Mouse (Mus musculus) embryo, embryonic 10 days (tissue): ENCODE results near the gene Oas1h.
A peak's percentile ranks its signal among the peaks of the same experiment; 100 is the strongest.
"Not testable (repeated sequence)": the region's sequence is repeated elsewhere in the genome, so short reads cannot be mapped to it uniquely, and the experiment has no call there.

Experiments used
- DNase-seq: peaks from one replicate; pipeline ENCODE4 v3.0.0-alpha.2; 2015; ENCODE audit warnings: low spot score

The Oas1h gene

DNA sequence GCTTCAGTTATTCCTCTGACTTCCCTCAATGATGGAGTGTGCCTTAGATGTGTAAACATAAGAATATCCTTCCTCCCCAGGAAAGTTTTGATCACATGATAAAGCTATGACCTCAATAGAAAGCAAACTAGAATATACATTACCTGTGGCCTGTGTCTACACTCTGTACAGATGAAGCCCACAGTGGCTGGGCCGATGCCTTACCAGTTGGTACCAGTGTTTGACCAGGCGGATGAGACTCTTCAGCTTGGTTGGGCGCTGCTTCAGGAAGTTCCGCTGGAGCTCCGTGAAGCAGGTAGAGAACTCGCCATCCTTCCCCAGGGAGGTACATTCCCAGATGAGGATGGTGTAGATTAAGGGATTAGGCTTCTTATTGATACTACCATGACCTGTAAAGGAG is 20.5 kb downstream of the Oas1h start:
- DNase-seq: not testable (repeated sequence)

DNA sequence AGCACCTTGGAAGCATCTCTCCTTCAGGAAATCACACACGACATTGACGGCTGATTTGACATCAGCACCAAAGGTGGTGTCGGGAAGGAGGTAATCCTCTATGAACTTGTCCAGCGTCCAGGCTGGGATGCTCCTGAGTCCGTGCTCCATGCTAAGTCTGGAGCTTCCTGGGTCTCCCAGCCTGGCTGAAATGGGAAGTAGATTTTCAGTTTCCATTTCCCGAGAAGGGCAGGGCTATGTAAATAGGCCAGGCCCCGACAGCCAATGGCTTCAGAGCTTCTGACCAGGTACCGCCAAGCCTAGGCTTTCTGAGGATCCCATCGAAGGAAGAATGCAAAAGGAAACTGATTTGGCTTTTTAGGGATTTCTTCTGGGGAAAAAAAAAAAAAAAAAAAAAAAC is 26.2 kb downstream of the Oas1h start, which contains the start of gene Oas1g:
Gene Oas1g (minus strand): TSS at position 201 of the 400 bp plus-strand sequence.
- DNase-seq: not testable (repeated sequence)

DNA sequence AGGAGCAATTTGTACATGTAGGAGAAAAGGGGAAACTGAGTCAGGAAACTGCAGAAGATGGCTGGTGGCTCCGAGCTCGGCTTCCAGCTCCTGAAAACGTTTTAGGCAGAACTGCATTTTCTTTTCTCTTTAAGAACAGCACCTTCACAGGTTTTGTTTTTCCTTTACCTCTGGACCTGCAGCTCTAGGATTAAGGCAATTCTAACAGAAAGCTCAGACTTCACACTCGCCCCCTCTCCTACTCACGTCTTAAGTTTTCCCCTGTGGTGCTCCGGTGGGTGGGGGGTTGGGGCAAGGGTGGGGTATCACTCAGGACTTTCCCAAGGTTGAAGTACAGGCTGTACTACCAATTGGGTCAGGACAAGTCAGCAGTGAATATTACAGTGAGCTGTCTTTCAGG is 26.6 kb downstream of the Oas1h start:
- DNase-seq: no peak

DNA sequence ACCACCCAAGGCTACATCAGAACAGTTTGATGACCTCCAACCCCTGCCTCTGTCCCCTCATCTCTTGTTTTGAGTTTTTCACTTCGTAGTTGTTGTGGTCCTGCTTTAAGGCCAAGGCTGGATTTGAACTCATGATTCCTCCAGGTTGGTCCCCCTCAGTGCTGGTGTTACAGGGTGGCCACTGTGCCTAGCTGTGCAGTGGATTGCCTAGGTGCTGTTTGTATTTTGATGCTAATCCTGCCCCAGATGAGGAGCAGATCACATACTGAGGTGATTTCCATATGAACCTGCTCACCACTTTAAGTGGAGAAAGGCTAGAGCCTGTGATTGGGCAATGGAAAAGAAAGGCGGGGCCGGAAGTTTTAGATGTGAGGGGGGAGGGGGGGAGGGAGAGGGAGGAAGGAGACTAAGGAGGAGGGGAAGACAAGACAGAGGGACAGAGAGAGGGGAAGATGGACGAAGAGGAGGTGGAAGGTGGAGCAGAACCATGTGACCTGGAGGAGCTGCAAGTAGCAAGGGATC is 27.1 kb downstream of the Oas1h start:
- not testable (repeated sequence) for DNase-seq

DNA sequence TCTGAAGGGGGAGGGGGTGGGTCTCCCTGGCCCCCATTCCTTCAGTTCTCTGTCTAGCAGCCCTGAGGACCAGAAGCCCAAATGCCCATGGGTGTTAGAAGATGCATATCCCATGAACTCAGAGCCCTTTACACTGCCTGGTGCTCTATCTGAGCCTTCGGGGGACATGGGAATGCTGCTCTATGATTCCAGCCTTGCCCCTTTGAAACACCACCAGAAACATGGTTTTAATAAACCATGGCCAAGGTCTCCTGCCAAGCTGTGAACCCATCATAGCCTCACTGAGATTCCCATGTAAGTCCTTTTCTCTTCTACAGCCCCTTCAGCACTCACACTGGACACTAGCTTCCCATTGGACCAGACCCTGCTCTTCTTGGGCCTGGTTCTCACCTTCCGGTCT is 28.8 kb downstream of the Oas1h start:
- DNase-seq: no peak

DNA sequence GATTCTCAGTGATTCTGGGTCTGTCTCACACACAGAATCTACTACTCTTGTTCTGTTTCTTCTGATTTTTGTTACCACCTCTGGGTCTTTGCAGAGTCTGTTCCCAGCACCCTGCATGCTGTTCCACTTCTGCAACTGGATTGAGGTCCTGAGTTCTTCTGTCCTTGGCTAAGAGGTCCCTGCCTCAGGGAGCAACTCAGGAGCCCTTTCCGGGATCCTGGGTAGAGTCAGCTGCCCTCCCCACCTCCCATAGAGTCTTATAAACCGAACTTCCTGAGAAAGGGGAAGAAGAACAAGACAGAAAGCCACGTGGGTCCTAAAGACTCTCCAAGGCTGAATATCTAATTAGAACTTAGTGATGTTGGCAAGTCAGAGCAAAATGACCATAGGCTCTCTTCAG is 29.8 kb downstream of the Oas1h start:
- DNase-seq: no peak

DNA sequence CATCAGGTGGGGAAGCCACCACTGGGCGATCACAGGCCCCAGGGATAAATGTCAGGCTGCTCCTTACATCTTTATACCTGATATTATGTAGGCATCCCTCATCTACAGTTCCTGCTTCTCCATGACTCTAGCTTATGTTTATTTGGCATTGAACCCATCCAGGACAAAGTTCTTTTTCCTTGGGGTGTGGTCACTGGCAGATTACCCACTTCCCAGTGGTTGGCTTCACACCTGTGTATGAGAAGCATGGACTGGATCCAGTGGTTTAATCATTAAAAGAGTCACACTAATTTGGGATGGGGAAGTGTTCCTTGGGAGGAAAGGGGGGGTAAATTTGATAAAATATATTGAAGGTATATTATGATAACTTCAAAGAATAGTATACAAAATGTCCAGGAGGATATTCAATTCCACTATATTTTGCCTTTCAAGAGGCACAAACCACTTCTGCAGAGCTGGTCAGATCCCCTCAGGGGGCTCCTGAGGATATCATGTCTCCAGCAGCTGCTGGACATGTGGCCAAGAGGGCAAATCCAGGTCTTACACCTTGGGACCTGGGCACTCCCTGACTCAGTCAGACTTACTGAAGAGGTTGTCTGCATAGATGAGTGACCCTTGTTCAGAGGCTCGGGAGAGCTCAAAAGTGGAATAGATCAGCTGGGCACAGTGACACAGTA is 30.5 kb downstream of the Oas1h start:
- DNase-seq: not testable (repeated sequence)

DNA sequence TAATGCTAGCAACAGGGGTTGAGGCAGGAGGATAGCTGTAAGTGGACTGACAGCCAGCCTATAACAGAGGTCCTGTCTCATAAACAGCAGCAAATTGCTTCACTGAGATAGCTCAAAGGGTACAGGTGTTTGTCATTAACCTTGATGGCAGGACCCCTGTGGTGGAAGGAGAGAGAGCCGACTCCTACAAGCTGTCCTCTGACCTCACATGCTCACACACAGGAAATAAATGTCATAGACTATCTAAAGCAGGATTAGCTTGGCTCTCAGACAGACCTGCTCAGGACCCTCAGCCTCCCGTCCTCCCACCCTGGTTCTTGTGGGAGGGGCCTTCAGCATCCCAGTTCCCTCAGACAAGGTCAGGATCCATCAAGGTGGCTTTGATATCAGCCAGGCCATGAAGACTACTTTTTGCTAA is 31.0 kb downstream of the Oas1h start:
- DNase-seq: peak; percentile 12

DNA sequence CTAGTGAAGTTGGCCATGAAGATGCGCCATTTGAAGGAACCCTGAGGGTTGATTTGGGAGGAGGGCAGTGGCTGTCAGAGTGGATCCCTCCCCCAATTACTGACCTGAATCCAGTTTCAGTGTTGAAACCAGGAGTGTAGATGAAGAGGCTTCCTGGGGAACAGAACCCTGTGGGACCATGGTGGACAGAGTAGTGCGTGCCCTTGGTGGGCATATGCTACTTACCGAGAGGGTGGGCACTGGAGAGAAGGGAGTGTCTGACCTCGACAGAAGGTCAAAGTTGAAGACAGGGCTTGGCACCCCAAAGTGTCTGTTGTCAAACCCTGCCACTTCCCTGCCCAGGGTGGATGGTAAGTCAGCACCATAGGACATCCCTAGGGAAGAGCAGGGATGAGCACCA is 32.6 kb downstream of the Oas1h start:
- DNase-seq: not testable (repeated sequence)

DNA sequence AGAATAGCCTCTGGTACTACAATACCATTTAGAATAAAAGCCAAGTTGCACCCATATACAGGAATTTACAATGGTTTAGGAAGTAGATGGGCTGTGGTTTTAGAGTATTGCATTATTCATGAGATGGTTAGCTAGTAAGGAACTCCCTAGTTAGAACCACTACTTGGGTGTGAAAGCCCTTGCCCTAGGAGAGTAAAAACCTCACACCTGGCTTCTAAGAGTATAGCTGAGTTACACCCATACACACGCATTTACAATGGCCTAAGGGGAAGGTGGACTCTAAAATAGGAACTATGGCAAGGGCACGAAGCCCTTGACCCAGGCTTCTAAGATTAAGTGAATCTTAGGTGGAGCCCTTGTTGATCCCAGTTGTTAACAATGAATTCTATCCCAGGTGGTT is 33.5 kb downstream of the Oas1h start:
- not testable (repeated sequence) for DNase-seq

DNA sequence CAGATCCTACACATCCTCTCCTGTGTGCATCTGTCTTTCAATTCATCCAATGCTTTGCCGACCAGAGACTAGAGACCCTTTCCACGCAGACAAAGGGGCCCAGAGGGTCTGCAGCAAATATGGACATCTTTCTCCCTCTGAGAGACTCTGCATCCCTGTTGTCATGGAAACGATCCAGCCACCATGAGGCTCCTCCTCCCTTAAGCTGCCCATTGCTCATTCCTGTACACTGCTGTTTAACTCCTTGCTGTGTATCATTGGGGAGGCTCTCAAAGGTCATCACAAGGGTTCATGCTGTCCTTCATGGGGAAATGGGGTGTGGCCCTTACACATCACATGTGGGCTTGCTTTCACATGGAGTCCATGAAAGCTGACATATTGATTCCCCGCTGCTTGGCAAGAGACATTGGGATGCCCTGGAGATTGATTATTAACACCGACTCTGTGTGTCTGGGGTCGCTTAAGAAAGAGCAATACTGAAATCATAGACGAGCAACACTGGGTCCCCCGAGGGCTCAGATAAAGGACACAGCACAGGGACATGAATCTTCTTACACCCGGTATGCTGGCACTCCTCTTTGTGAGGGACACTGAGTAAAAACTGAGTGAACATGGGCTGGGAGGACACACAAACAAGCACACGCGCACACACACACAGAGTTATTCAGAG is 34.1 kb downstream of the Oas1h start:
- DNase-seq: no peak

DNA sequence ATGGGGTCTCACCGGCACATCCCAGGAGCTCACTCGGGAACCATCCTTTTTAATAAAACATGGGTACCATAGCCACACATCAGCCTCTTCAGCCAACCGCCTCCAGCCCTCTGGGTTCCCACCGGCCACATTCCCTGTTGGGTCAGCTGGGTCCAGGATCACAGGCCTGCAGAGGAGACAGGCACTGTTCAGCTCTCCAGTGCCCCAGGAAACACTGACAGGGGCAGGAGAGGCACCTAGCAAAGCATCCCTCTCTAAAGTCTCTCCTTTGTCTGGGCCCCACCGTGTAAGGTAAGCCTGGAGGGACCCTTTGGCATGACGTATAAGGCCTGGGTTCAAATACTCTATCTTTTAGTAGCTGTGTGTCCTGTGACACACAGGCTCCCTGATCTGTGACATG is 37.1 kb downstream of the Oas1h start:
- DNase-seq: no peak

DNA sequence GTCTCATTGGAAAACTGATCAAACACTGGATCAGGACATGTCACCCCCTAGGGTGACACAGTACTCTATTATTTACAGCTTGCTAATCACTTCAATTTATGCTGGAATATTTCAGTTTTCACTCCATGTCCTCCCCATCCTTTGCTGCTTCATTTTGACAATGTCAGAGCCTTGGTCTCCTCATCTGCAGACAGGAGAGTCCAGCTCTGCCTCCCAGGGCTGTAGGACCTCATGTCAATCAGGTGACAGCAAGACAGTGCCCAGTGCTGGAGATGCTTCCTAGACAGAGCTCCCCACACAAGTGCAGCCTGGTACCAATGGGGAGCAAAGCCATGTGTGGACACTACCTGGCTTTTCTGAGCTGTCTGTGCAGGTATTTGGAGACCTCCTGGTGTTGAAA is 37.5 kb downstream of the Oas1h start:
- DNase-seq: no peak

DNA sequence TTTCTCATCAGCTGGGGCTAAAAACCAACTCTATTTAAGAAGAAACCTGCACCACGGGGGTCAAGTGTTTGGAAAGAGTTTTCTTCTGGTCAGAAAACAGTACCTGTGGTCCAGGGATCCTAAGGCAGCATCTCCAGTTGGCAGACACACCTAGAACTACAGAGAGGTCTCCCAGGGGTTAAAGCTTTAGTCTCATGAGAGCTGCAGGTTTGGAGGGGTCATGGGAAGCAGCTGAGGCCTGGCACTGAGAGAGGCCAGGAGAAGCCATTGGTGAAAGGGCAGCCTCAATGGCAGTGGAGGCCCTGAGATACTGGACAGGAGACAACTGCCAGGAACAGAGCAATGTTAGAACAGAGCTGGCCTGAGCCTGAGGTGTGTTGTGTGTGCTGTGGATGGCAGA is 39.4 kb downstream of the Oas1h start:
- DNase-seq: no peak

DNA sequence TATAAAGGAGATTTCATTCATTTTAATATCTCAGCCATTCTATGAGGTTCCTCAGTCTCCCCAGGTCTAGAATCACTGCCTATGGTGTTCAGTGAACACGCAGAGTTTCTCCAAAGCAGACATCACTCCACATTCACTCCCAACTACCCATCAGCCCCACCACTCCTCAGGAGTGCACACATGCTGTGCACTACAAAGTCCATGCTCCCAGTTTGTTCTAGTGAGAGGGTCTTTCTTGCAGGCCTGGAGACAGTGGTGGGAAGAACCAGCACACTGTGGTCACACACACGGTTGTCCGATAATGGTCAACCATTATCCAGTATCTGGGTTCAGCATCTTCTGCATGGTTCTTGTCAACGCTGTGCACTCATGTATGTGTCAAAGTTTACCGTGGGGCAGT is 40.8 kb downstream of the Oas1h start:
- no peak for DNase-seq

DNA sequence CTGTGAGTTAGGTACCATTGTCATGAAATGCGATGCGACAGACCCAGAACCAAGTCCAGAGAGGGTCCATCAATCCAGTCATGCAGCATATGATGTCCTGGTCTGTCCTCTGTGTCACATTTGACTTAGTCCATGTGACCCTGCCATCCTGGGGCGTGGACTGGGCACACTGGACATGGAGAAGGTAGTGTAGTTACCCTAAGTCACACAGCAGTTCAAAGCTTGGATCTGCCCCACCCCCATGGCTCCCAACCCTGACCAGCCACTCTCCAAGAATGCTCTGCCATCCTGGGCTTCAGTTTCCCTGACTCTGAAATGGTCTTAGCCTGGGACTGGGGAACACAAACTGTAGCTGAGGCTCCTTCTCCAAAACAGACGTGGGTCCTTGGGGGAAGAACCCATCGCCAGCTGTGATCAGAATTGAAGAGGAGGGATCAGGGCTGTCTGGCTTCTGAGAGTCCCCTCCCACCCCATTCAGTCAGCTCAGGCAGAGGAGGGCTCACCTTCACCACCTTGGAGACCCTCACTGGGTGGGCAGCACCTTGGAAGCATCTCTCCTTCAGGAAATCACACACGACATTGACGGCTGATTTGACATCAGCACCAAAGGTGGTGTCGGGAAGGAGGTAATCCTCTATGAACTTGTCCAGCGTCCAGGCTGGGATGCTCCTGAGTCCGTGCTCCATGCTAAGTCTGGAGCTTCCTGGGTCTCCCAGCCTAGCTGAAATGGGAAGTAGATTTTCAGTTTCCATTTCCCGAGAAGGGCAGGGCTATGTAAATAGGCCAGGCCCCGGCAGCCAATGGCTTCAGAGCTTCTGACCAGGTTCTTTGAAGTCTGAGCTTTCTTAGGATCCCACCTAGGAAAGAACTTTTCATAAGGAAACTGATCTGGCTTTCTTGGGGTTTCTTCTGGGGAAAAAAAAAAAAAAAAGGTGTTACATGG is 45.8 kb downstream of the Oas1h start, which contains the start of gene Oas1a:
Gene Oas1a (minus strand): TSS at position 731 of the 943 bp plus-strand sequence.
- DNase-seq: peak; percentile 42

DNA sequence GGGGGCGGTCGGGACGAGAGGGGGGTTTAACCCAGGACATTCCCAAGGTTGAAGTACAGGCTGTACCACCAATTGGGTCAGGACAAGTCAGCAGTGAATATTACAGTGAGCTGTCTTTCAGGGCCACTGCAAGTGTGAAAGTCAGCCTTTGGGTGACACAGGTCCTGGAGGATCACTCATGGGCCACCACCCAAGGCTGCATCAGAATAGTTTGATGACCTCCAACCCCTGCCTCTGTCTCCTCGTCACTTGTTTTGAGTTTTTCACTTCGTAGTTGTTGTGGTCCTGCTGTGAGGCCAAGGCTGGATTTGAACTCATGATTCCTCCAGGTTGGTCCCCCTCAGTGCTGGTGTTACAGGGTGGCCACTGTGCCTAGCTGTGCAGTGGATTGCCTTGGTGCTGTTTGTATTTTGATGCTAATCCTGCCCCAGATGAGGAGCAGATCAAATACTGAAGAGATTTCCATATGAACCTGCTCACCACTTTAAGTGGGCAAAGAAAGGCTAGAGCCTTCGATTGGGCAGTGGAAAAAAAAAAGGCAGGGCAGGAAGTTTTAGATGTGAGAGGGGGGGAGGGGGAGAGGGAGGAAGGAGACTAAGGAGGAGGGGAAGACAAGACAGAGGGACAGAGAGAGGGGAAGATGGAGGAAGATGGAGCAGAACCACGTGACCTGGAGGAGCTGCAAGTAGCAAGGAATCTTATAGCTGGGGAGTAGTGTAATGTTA is 47.1 kb downstream of the Oas1h start:
- no peak for DNase-seq

DNA sequence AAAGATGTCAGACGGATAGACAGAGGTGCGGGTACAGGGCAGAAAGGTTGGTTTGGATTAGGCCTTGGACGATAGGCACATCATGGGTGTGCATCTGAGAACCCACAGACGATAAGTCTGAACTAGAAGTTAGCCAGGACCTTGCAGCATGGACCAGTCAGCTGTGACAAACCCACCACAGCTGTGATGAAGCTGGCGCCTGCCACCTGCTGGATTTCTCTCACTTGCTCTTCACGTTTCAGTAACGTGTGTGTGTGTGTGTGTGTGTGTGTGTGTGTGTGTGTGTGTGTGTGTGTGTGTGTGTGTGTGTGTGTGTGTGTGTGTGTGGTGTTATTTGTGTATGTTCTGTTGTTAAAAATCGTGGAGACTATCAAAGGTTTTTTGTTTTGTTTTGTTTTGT is 53.0 kb downstream of the Oas1h start, which contains the start of gene Oas1d:
Gene Oas1d (plus strand): TSS at position 333 of the 400 bp plus-strand sequence.
- DNase-seq: not testable (repeated sequence)

DNA sequence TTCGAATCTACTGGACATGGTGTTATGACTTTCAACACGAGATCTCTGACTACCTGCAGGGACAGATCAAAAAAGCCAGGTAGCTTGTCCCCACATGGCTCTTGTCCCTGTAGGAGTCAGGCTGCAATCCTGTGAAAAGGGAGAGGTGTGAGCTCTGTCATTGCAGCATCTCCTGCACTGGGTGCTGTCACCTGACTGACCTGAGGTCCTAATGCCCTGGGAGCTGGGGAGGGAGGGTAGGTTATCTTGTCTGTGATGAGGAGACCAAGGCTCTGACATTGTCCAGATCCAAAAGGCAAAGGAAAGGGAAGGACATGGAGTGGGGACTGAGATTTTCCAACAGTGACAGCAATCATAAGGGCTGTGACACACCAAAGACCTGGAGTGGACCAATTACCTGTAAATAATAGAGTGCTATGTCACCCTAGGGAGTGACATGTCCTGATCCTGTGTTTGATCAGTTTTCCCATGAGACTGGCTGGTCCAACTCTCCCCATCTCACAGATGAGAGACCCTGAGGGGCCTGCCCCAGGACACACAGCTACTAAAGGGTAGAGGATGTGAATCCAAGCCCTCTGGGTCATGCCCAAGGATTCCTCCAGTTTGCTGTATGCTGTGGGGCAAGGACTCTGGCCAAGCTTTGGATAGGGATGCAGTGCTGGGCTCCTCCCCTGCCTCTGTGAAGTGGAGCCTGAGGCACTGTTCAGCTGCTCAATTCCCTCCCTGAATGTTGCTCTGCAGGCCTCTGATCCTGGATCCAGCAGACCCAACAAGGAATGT is 58.1 kb downstream of the Oas1h start:
- not testable (repeated sequence) for DNase-seq

DNA sequence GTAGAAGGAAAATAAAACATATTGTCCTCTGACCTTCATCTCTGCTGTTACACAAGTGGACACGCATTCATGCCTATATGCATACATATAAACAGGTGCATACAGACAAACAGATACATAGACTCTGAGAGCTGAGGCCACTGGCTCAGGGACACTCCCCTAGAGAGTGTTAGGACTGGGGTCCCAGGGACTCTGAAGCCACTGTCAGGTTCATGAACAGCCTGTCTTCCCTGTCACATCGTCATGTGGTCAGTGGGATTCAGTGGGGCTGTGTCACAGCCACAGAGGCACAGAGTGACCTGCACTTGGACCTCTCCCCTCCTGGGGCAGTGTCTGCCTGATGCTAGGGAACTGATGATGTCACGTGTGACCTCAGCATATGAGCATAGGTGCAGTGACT is 59.1 kb downstream of the Oas1h start:
- no peak for DNase-seq
